Mouse (Mus musculus): ENCODE data around the gene Dhps. TPM values are rescaled to one million over a fixed set of nuclear protein-coding genes. Genes with fewer than 3 reads are reported as not detected.

Dhps gene
- polyA plus RNA-seq (2015; fragmentation: Nextera tagmentation; extraction: Ambion mirVana) = 54.9 and 58.6 TPM in 2 replicates

DNA sequence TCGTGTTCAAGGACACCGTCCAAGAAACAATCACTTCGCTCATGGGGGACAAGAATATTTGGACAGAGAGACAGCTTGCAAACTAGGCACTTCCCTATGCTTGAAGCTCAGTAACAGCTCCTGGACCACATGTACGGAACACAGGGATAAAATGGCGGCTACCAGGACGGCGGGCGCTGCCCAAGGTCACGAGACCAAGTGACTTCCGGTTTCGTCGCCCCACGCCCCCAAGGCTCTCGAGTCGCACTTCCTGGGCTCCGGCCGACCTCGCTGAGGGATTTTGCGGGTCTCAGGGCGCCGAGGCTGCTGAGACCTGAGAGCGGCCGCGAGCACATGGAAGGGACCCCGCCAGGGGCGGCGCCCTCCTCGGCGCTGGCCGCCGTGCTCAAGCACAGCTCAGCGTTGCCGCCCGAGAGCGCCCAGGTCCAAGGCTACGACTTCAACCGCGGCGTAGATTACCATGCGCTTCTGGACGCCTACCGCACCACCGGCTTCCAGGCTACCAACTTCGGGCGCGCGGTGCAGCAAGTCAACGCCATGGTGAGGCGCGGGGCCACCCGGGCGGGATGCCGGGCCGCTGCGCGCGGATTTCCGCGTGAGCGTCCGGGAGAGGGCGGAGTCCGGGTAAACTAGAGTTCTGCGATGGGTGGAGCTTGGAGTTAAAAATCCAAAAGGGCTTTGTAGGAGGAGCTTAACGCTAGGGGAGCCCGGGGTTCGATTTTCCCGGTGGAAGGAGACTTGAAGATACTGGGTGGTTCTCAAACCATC lies at the start of gene Dhps:
Gene Dhps (plus strand): TSS at position 244 of the 768 bp plus-strand sequence.

DNA sequence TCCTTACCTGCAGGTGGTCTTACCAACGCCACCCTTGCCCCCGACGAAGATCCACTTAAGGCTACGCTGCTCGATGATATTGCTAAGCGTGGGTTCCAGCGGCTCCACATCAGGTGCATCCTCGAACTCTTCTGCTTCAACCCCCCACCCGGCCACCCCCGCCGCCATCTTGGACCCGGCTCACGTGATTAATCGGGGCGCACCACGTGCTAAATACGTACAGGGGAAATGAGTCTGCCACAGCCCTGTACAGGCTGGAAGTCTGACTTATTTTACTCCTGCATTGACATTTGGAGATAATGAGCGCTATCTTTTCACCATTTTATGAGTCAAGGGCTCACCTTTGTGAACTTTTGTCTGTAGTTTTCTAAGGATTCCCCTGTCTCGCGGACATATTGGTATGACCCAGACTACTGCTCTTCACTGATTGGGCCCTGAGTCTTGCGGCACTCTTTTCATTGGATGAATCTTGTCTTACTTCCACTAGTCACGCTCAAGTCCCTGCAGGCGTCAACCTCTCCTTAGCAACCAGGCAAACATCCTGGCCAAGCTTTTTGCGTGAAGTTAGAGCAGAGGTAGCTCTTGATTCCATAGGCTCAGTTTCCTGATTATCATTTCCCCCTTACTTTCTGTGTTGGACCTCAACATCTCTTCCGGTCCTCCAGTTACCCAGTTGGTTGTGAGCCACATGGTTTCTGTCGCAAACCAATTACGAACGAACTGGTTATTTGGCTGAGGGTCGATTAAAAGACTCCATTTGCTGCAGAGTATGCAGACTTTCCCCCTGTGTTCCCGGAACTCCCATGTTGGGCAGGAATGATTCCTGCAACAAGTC lies 46.2 kb upstream of the Dhps start, which contains the start of gene Asna1:
Gene Asna1 (minus strand): TSS at position 184 of the 835 bp plus-strand sequence.

DNA sequence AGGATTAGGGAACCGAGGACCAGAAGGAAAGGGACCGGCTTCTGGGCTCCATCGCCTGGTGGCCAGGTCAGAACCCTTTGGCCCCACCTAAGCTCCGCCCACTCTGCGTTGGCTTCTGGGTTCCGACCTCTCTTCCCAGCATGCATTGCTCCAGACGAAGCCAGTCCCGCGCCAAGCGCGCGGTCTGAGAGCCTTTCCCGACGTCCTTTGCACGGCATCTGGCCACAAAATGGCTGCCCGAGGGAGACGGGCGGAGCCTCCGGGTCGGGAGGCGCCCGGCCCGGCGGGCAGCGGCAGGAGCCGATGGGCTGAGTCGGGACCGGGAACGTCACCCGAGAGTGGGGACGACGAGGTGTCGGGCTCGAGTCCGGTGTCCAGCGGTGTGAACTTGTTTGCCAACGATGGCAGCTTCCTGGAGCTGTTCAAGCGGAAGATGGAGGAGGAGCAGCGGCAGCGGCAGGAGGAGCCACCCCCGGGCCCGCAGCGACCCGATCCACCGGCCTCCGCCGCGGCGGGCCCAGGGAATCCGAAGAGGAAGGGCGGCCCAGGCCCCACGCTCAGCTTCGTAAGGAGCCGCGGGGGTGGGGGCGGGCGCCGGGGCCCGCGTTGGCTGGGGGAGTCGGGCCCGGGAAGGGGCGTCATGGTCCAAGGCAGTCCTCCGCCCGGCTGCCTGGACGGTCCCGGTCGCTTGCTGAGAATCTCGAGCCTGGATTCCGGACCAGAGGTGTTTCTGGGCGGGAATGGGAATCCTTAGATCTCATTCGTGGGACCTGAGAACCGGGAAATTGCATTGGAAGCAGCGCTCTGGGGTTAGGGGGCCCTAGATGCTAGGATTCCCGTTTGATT lies 44.7 kb upstream of the Dhps start, which contains the start of gene Trir:
Gene Trir (plus strand): TSS at position 154 of the 846 bp plus-strand sequence.

DNA sequence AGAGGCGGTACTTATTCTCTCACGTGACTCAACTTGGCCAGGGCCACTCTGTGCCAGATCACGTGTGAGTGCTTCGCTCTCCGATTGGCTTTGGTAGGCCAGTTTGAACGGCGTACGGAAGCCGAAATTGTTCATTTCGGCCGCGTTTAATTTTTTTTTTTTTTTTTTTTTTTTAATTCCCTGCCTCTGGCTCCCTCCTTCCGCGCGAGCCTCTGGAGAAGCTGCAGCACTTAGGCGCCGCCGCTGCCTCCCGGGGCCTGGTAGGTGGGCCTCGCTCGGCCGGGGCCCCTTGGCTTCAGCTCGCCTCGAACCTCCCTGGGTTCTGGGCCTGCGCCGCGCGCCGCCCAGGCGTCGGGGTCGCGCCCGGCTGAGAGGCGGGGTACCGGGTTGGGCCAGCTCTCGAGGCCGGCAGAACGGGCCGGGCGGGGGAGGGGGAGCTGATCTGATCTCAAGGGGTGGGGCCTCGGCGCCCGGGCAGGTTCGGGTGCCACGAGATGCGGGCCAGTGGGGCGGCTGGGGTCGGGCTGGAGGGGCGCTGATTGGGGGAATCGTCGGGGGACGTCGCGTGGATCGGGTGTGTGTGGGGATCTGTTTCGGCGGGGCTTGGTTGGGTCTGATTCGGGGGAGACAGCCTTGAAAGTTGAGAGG lies 34.7 kb upstream of the Dhps start, which contains the start of gene Tnpo2:
Gene Tnpo2 (plus strand): TSS at position 198 of the 648 bp plus-strand sequence.

DNA sequence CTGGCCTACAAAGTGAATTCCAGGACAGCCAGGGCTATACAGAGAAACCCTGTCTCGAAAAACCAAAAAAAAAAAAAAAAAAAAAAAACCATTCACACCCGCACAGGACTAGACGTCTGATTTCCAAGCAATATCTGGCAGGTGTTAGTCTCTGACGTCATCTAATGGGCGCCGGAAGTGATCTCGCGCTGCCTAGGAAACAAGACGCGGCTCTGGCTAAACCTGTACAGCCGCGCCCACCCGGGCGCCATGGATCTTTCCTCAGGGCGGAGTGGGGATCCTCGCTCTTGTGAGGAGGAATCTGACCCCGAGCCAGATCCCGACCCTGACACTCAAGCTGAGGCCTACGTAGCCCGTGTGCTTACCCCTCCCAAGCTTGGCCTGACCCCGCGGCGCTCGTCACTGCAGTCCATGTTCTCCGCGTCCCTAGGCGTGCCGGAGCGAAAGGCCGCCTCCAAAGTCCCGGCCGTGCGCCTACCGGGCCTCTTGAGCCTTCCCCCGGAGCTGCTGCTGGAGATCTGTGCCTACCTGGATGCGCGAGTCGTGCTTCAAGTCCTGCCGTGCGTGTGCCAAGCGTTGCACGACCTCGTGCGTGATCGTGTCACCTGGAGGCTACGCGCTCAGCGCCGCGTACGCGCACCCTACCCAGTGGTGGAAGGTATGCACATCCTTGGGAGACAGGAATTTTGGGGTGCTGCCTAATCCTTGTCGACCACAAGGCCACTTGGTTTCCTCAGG lies 11.5 kb upstream of the Dhps start, which contains the start of gene Fbxw9:
Gene Fbxw9 (plus strand): TSS at position 177 of the 738 bp plus-strand sequence.

DNA sequence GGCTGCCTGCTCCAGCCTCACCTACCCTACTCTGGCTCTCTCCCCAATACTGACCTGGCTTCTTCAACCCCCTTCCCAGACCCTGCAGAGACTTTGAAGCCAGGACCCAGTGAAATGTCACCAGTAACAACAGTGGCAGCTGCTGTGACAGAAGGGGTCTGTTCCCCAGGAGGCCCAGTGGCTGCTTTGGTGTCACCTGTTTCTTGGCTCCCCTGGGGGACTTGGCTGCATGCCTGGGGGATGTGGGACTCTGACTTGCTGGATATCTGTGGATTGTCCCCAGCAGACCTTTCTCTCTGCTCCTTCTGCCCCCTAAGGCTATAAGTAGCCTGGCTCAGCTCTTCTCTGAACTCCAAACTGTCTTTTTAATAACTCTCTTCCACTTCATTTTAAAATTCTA lies 3.6 kb upstream of the Dhps start, which contains the start of gene Gm5741:
Gene Gm5741 (minus strand): TSS at position 1 of the 400 bp plus-strand sequence.

DNA sequence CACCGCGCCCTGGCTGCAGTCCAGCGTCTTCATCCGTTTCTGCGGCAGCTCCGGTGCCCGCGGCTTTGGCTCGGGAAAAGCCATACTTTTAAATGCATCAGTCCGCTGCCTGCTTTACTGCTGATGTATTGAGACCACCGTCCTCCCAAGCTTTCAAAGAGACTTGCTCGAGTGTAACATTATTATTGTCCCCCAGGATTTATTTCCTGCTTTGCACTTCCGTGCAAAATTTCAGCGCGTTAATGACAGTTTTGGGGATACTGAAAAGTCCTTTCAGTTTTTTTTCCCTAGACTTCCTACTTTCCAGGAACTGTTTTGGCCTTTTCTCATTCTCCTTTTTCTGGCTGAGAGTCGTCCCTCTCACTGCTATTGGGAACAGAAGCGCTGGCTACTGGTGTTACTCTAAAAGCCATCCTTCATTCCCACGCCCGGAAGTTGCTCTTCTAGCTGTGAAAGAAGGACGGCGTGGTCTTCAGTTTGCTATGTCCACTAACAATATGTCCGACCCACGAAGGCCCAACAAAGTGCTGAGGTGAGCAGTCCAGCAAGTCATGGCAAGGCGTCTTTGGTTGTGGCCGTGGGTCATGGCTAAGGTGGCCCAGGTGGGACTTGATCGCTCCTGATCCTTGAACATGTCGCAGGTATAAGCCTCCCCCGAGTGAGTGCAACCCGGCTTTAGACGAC lies 9.1 kb downstream of the Dhps start, which contains the start of gene Wdr83os:
Gene Wdr83os (plus strand): TSS at position 209 of the 684 bp plus-strand sequence.

DNA sequence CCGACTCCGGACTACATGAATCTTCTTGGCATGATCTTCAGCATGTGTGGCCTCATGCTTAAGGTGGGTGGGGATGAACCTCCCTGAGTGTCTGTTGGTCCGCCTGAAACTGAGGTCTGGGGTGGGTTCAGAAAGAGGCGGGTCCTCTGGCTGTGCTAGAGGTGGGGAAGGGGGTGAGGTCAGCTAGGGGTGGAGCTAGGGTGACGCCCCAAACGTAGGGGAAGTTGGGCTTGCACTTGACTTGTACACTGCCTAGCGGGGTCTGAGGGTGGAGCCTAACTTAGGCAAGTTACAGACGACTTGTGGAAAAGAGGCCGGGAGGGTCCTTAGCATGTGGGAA lies 9.6 kb downstream of the Dhps start, which contains the start of gene Wdr83:
Gene Wdr83 (minus strand): TSS at position 91 of the 340 bp plus-strand sequence.

DNA sequence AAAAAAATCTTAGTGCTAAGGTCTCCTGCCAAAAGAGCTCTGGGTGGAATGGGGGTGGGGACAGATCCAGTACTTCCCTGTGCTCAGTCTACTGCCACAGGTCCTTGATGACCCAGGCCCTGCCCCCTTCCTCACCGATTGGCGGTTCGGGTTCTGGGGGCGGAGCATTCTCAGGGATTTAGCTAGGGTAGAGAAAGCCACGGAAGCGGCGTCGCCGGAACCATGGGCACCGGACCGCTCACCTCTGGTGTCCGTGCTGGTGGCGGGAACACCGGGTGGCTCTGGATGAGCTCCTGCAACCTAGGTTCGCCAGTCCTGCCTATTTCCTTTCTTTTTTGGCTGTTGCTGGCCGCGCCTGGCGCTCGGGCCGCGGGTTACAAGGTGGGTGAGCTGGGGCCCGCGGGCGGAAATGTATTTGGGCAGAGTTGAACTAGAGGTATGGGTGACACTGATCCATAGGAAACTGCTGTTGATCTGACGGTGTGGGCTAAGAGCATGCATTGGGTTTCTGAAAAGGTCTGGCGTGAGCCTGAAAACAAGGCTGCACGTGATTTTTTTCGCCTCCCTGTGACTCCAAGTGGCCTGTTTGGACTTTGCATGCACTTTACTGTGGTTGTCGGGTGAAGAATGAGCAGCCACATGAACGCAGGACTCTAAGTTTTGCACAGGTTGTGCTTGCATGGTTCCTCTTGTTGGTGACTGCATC lies 11.7 kb downstream of the Dhps start, which contains the start of gene Man2b1:
Gene Man2b1 (plus strand): TSS at position 163 of the 706 bp plus-strand sequence.

DNA sequence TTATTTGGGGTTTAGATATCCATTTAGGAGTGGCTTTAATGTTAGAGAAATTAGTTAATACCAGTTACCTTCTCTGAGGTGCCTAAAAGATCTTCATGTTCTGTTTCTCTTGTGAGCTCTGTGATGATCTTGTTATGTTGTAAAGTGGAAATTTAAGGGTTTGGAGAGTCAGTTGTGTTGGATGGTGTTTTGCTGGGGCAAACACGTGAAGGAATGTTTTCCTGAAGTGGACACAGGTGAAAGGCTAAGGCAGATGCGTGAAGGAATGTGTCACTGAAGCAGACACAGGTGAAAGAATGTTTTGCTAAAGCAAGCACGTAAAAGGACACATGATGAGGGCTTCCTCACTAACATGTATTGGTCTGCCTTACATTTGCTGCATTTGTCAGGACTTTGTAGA lies 51.4 kb downstream of the Dhps start, which contains the start of gene Zfp791:
Gene Zfp791 (minus strand): TSS at position 101 of the 400 bp plus-strand sequence.

Small RNAs within 50 kb of the gene (microRNA-seq; reads per million reads assigned to microRNA genes)
- gene Gm23388 (ENCODE audit: borderline replicate concordance, insufficient number of aligned reads) (not detected), gene Mir7070 (ENCODE audit: borderline replicate concordance, insufficient number of aligned reads) (not detected)

Other genes with a start within 250 kb of the Dhps start
- gene Dand5, start 248.9 kb upstream of the Dhps start, polyA plus RNA-seq (2015; fragmentation: Nextera tagmentation; extraction: Ambion mirVana) = 6.6 and 9.9 TPM in 2 replicates
- 74.9 and 88.3 TPM in 2 replicates for gene Gadd45gip1, start 240.2 kb upstream of the Dhps start, polyA plus RNA-seq (2015; fragmentation: Nextera tagmentation; extraction: Ambion mirVana)
- gene Rad23a, start 231.1 kb upstream of the Dhps start, polyA plus RNA-seq (2015; fragmentation: Nextera tagmentation; extraction: Ambion mirVana) = 80.9 and 112 TPM in 2 replicates
- 326 and 438 TPM in 2 replicates for gene Calr, start 224.8 kb upstream of the Dhps start, polyA plus RNA-seq (2015; fragmentation: Nextera tagmentation; extraction: Ambion mirVana)
- gene Farsa, start 214.8 kb upstream of the Dhps start, polyA plus RNA-seq (2015; fragmentation: Nextera tagmentation; extraction: Ambion mirVana) = 34.4 and 47.4 TPM in 2 replicates
- 52.9 and 54.5 TPM in 2 replicates for gene Syce2, start 199.6 kb upstream of the Dhps start, polyA plus RNA-seq (2015; fragmentation: Nextera tagmentation; extraction: Ambion mirVana)
- 29.7 and 48.4 TPM in 2 replicates for gene Gcdh, start 177.8 kb upstream of the Dhps start, polyA plus RNA-seq (2015; fragmentation: Nextera tagmentation; extraction: Ambion mirVana)
- 9.0 and 20.1 TPM in 2 replicates for gene Klf1, start 169.8 kb upstream of the Dhps start, polyA plus RNA-seq (2015; fragmentation: Nextera tagmentation; extraction: Ambion mirVana)
- gene Dnase2a, start 163.2 kb upstream of the Dhps start, polyA plus RNA-seq (2015; fragmentation: Nextera tagmentation; extraction: Ambion mirVana) = 10.5 and 16.2 TPM in 2 replicates
- 3.6 and 11.0 TPM in 2 replicates for gene Mast1, start 134.4 kb upstream of the Dhps start, polyA plus RNA-seq (2015; fragmentation: Nextera tagmentation; extraction: Ambion mirVana)
- gene Rtbdn, start 124.8 kb upstream of the Dhps start, polyA plus RNA-seq (2015; fragmentation: Nextera tagmentation; extraction: Ambion mirVana) = 0.12 and 0.61 TPM in 2 replicates
- 0.81 TPM in 1 of 2 replicates, not detected in the other for gene Gm49661, start 102.3 kb upstream of the Dhps start, polyA plus RNA-seq (2015; fragmentation: Nextera tagmentation; extraction: Ambion mirVana)
- 788 and 1,010 TPM in 2 replicates for gene Prdx2, start 102.2 kb upstream of the Dhps start, polyA plus RNA-seq (2015; fragmentation: Nextera tagmentation; extraction: Ambion mirVana)
- 136 and 227 TPM in 2 replicates for gene Rnaseh2a, start 102.0 kb upstream of the Dhps start, polyA plus RNA-seq (2015; fragmentation: Nextera tagmentation; extraction: Ambion mirVana)
- gene Junb, start 93.0 kb upstream of the Dhps start, polyA plus RNA-seq (2015; fragmentation: Nextera tagmentation; extraction: Ambion mirVana) = 25.6 and 40.6 TPM in 2 replicates
- gene Hook2, start 81.2 kb upstream of the Dhps start, polyA plus RNA-seq (2015; fragmentation: Nextera tagmentation; extraction: Ambion mirVana) = 8.6 and 12.6 TPM in 2 replicates
- not detected in 2 replicates for gene Best2, start 57.2 kb upstream of the Dhps start, polyA plus RNA-seq (2015; fragmentation: Nextera tagmentation; extraction: Ambion mirVana)
- 101 and 111 TPM in 2 replicates for gene Asna1, start 46.5 kb upstream of the Dhps start, polyA plus RNA-seq (2015; fragmentation: Nextera tagmentation; extraction: Ambion mirVana)
- 114 and 124 TPM in 2 replicates for gene Trir, start 44.9 kb upstream of the Dhps start, polyA plus RNA-seq (2015; fragmentation: Nextera tagmentation; extraction: Ambion mirVana)
- gene Tnpo2, start 34.8 kb upstream of the Dhps start, polyA plus RNA-seq (2015; fragmentation: Nextera tagmentation; extraction: Ambion mirVana) = 15.4 and 16.3 TPM in 2 replicates
- gene Fbxw9, start 11.7 kb upstream of the Dhps start, polyA plus RNA-seq (2015; fragmentation: Nextera tagmentation; extraction: Ambion mirVana) = 33.5 and 34.5 TPM in 2 replicates
- gene Gm5741, start 3.8 kb upstream of the Dhps start, polyA plus RNA-seq (2015; fragmentation: Nextera tagmentation; extraction: Ambion mirVana) = not detected in 2 replicates
- 109 and 143 TPM in 2 replicates for gene Wdr83os, start 9.0 kb downstream of the Dhps start, polyA plus RNA-seq (2015; fragmentation: Nextera tagmentation; extraction: Ambion mirVana)
- 23.8 and 33.0 TPM in 2 replicates for gene Wdr83, start 9.5 kb downstream of the Dhps start, polyA plus RNA-seq (2015; fragmentation: Nextera tagmentation; extraction: Ambion mirVana)
- gene Man2b1, start 11.5 kb downstream of the Dhps start, polyA plus RNA-seq (2015; fragmentation: Nextera tagmentation; extraction: Ambion mirVana) = 30.0 and 40.0 TPM in 2 replicates
- 1.4 and 2.2 TPM in 2 replicates for gene Zfp791, start 51.3 kb downstream of the Dhps start, polyA plus RNA-seq (2015; fragmentation: Nextera tagmentation; extraction: Ambion mirVana)
- gene Cks1brt, start 80.2 kb downstream of the Dhps start, polyA plus RNA-seq (2015; fragmentation: Nextera tagmentation; extraction: Ambion mirVana) = not detected in 2 replicates
- gene Olfr371, start 154.2 kb downstream of the Dhps start, polyA plus RNA-seq (2015; fragmentation: Nextera tagmentation; extraction: Ambion mirVana) = not detected in 2 replicates
- 61.5 and 63.4 TPM in 2 replicates for gene Orc6, start 227.9 kb downstream of the Dhps start, polyA plus RNA-seq (2015; fragmentation: Nextera tagmentation; extraction: Ambion mirVana)
- 140 and 147 TPM in 2 replicates for gene Vps35, start 228.0 kb downstream of the Dhps start, polyA plus RNA-seq (2015; fragmentation: Nextera tagmentation; extraction: Ambion mirVana)